Mouse (Mus musculus): Measurements from ENCODE around the gene Bbs9.
"Not testable (repeated sequence)": the region's sequence is repeated elsewhere in the genome, so short reads cannot be mapped to it uniquely, and the experiment has no call there.

The Bbs9 gene

GRCm38 (mm10) chr9:22475424-22475868, at the start of gene Bbs9:
Gene Bbs9, plus strand, starts transcription at chr9:22475715.
- in situ Hi-C loops (cut with MboI, MseI), result no loop called here

- in situ Hi-C loops (cut with MboI, MseI), result no loop called here
Observed at GRCm38 (mm10) chr9:22428028-22428665, 47.4 kb upstream of the Bbs9 start.

- in situ Hi-C loops (cut with MboI, MseI), result no loop called here
Observed at GRCm38 (mm10) chr9:22428666-22429410, 46.7 kb upstream of the Bbs9 start.

GRCm38 (mm10) chr9:22429533-22430241, 45.8 kb upstream of the Bbs9 start:
- in situ Hi-C loops (cut with MboI, MseI), result no loop called here

GRCm38 (mm10) chr9:22430315-22430840, 45.1 kb upstream of the Bbs9 start:
- in situ Hi-C loops (cut with MboI, MseI), result no loop called here

GRCm38 (mm10) chr9:22433221-22433620, 42.3 kb upstream of the Bbs9 start:
- in situ Hi-C loops (cut with MboI, MseI), result no loop called here

- in situ Hi-C loops (cut with MboI, MseI), result no loop called here
Observed at GRCm38 (mm10) chr9:22434101-22434500, 41.4 kb upstream of the Bbs9 start.

- in situ Hi-C loops (cut with MboI, MseI), result no loop called here
Observed at GRCm38 (mm10) chr9:22438826-22439225, 36.7 kb upstream of the Bbs9 start.

- in situ Hi-C loops (cut with MboI, MseI), result no loop called here
Observed at GRCm38 (mm10) chr9:22443157-22443556, 32.4 kb upstream of the Bbs9 start.

GRCm38 (mm10) chr9:22445123-22445522, 30.4 kb upstream of the Bbs9 start:
- in situ Hi-C loops (cut with MboI, MseI), result no loop called here

GRCm38 (mm10) chr9:22447213-22447612, 28.3 kb upstream of the Bbs9 start:
- in situ Hi-C loops (cut with MboI, MseI), result no loop called here

- in situ Hi-C loops (cut with MboI, MseI), result no loop called here
Observed at GRCm38 (mm10) chr9:22448420-22448819, 27.1 kb upstream of the Bbs9 start.

- in situ Hi-C loops (cut with MboI, MseI), result no loop called here
Observed at GRCm38 (mm10) chr9:22449209-22449608, 26.3 kb upstream of the Bbs9 start.

- in situ Hi-C loops (cut with MboI, MseI), result no loop called here
Observed at GRCm38 (mm10) chr9:22452697-22453096, 22.8 kb upstream of the Bbs9 start.

GRCm38 (mm10) chr9:22453501-22453924, 22.0 kb upstream of the Bbs9 start:
- in situ Hi-C loops (cut with MboI, MseI), result no loop called here

GRCm38 (mm10) chr9:22453990-22454389, 21.5 kb upstream of the Bbs9 start, which contains the start of gene Gm17545:
Gene Gm17545, plus strand, starts transcription at chr9:22454290.
- in situ Hi-C loops (cut with MboI, MseI), result not testable (repeated sequence)

- in situ Hi-C loops (cut with MboI, MseI), result no loop called here
Observed at GRCm38 (mm10) chr9:22455041-22455440, 20.5 kb upstream of the Bbs9 start.

- in situ Hi-C loops (cut with MboI, MseI), result no loop called here
Observed at GRCm38 (mm10) chr9:22457142-22457835, 18.2 kb upstream of the Bbs9 start.

GRCm38 (mm10) chr9:22461946-22462345, 13.6 kb upstream of the Bbs9 start:
- in situ Hi-C loops (cut with MboI, MseI), result no loop called here

GRCm38 (mm10) chr9:22466212-22466611, 9.3 kb upstream of the Bbs9 start:
- in situ Hi-C loops (cut with MboI, MseI), result loop anchor here (5.0 kb wide), 2 partner anchors 54 to 69 kb away; partner anchors contain the start of gene 9530077C05Rik (in 1 of the 2)

All from T-helper 17 cell (primary cell).